Mouse (Mus musculus) cerebellum, postnatal 10 days (tissue): ENCODE measurements at regions not wholly inside any gene's neighbourhood (a gene's known extent, or its start where the extent isn't known, plus 50 kb on each side); places are given as distances from the start of the nearest gene placed in this dataset.
A peak's percentile ranks its signal among the peaks of the same experiment; 100 is the strongest.

Experiments
- DNase-seq, 2 experiments: peaks; one replicate each; pipeline ENCODE4 v3.0.0; 2021; ENCODE audit warnings: mixed read lengths in 2 of 2

DNA sequence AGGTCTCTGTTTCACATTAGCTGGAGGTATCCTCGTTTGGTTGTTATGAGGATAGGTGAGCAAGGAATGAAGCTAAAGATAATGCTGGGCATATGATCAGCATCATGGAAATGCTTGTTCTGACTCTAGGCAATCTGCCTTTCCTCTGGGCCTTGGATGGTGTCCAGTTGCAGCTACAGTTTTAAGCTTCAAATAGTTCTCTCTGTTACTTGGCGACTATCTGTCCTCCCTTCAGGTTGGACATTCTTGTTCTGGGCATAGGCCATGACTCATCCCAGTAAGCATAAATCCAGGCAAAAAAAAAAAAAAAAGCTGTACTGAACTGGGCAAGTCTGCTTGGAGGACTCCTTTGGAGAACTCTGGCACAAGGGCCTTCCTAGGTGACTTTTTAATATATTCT is 776.9 kb downstream of the Kcnma1 start:
- DNase-seq, result no peak

DNA sequence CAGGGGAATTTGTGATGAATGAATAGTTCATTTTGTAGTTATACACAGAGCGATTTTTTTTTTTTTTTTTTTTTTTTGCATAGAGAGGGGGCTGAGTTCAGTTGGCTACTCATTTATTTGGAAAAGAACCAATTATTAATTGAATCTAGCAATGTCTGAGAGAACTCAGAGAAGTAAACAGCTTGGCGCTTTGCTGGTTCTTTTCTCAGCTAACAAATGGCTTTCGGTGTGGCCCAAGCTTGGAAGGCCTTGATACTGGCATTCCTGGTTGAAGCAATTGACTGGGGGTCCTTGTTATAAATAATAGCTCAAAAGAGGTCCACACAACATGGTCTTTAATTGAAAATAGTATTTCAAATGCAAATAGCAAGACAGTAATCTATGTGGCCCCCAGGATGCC is 815.6 kb downstream of the Kcnma1 start:
- peak in 1 of 2 experiments; percentile 11 for DNase-seq

DNA sequence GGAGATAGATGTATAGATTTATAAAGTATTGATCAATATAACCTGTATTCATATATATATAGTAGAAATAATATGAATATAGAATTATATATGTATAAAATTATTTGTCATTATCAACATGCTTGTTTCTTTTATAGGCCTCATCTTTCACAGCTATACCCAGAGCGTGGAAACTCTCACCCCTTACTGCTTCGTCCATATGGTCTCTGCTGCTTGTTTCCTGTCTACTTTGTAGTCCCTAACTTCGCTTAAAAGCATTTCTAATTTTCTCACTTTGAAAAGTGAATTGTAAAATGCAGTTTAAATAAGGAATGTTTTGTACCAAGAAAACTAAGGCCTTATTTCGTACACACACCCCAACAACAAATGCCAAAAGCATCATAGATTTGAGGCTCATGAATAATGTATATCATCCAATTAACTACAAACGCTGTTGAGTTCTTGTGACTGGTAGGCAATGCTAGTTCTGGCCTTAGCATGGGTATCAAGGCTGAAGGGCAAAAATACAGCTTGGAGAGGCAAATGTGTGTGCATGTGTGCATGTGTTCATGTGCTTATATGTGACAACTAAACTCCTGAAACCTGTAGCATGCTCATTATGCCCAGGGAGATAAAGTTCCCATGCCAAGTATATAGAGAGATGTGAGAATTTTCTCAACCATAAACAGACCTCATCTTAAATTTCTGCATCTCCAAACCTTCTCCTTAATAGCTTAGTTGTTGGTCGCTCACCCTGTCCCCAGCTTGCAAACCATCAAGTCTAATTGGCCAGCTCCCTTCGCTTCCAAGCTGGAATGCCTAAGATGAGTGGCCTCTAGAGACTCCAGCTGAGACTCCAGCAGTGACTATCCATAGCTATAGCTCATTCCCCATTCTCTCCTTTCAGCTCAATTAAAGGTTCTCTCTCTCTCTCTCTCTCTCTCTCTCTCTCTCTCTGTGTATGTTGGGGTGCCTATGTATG is 819.4 kb downstream of the Kcnma1 start:
- no peak for DNase-seq

DNA sequence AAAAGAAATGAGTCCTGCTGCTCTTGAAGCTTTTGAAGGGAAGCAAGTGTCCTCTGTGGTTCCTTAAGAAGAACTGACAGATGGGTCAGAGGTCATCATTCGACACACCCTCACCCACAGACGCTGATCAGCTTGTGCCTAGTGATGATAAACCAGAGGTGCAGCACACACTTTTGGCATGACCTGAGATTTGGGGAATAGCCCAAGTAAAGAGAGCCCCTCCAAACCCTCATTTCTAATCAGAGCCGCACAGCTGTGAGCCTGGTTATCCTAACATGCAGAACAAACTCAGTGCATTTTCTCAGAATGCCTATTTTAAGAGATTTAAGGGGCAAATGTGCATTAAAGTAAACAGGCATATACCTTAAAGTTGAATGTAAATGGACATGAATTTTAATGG is 821.7 kb downstream of the Kcnma1 start:
- DNase-seq, result no peak

DNA sequence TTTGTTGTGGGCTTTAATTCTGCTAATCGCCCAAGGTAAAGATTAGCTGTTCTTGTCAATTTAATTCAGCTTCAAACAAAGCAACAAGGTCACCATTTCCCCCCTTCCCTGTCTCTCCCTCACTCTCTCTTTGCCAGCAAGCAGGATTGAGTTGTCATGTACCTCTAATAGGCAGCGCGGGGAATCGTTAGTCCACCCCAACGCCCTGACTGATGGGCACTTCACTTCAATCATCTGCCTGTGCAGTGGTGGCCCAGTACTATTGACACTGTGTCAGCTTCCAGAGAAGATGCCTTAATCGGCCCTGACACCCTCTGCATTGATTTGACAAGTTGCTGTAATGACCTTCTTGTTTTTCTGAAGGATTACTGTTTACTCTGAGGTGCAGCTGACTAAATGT is 828.9 kb downstream of the Kcnma1 start:
- no peak for DNase-seq

DNA sequence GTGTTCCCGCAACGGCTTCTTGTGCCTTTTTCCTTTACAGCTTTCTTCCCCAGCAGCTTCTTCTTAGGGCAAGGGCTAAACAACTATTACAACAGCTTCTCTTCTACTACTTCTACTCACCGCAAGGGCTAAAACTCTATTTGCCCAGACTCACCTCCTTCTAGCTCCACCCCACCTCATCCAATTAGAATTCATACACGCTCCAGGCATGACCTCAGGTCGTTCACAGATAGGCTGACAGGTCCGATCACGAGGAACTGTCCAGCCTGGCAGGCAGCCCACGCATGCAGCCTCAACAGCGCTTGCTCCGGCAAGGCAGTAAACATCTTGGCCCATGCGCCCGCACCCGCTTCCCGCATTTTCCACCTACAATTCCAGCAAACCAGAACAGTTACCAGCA is 844.9 kb downstream of the Kcnma1 start:
- peak in 1 of 2 experiments; percentile 9 for DNase-seq

DNA sequence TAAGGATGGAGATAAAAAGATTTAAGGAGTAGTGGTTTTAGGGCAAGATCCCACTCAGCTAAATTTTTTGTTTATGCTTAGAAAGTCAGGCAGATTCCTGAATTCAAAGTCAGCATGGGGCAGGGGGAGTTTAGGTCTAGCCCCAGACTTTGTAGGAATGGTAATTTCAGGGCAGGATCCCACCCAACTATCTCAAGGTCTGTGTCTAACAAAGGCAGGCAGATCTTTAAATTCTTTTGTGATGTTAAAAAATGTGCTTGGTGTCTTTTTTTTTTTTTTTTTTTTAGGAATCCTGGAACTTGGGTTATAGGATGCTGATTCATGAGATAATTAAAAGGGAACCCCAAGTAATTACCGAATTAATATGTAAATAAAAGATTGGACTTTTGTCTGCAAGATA is 853.7 kb downstream of the Kcnma1 start:
- no peak for DNase-seq

DNA sequence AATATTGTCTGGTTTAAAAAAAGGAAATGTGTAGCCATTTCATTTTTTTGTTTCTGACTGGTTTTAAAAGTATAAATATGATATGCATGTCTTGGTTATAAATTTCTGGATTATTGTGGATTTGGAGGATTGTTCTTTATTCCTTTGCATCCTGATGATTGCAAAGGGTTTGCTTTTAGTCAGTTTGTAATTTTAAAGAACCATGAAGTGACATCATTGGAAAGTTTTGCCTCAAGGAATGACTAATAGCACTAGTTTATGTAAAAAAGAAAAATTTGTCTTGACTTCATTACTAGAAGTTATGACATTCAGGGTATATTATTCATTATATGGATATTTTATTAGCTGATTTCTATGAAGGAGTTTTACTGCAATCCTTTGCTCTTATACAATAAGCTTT is 863.9 kb downstream of the Kcnma1 start:
- DNase-seq, result no peak

DNA sequence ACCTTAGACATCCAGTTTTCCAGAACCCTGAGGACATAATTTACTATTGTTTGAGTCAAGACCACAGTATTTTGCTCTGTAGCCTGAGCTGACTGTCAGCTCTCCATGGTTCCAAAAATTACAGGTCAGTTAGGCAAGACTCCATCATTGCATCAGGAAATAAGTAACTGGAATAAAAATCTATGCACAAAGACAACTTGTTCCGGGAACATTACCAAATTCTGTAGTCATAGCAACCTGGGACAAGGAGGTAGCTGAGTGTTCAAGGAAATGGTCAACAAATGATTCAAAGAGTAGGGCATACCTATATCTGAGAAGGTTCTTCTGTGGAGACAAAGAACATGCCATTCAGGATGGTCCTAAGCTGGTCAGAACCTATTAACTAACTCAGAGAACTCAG is 867.3 kb downstream of the Kcnma1 start:
- no peak for DNase-seq

DNA sequence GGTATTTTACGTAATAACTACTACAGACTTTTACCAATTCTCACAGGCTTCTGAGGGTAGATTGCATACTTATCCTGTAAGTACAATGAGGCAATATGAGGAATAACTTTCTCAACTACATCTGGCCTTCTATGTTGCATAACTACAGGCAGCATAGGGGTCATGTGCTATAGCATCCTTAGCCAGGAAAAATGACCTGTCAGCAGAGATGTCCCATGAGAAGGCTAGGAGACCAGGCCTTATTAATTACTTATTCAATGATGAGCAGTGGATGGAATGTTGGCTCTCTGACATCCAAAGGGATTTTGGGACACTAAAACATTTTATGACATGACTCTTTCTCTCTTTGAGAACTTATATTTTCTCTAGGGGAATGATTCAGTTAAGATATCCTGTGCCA is 873.9 kb downstream of the Kcnma1 start:
- DNase-seq, result no peak

DNA sequence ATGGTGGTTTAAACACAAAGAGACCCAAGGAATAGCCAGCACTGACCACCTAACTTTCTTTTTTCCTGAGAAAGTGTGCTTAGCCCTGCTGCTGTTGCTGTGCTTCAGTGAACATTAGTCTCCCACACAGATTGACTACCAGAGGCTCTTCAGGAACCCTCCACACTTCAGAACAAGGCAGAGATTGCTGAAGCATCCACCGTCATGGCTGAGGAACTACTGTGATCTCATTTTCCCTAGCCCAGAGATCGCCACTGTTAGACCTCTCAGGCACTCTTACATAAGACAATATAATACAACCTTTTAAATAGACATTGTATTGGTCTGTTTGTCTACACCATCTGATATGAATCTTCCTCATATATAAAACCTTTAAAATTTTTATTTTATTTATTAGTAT is 879.6 kb downstream of the Kcnma1 start:
- DNase-seq, result no peak

DNA sequence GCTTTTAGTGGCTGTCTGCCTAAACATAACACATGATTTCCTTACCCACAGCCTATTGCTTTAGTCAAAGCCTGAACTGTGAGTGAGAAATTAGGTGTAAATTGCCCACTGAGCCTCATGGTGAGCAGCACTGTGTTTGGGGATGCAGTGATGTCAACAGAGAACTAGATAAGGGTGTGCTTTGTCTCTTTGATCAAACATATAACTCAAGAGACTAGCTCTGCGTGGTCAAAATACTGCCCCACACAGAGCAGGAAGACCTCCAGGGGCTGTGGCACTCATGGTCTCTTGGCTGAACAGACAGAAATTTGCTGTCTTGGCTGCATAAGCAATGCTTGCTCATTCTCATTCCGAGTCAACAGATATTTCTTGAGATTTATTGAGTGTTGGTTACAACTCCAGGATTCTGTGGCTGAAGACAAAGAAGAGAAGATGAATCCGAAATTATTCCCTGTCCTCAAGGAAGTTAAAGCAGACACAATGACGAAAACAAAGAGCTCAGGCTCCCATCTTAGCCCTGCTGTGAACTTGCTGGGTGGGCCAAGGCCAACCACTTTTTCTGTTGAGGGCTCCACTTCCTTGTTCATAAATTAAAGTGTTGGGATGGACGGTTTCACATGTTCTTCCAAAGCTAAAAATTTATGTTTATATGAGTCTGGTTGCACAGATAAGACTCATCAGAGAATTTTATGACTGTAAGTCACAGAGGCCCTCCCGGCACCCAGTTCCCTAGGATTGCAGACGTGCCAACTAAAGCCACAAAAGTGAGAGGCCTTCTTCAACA is 882.4 kb downstream of the Kcnma1 start:
- no peak for DNase-seq

DNA sequence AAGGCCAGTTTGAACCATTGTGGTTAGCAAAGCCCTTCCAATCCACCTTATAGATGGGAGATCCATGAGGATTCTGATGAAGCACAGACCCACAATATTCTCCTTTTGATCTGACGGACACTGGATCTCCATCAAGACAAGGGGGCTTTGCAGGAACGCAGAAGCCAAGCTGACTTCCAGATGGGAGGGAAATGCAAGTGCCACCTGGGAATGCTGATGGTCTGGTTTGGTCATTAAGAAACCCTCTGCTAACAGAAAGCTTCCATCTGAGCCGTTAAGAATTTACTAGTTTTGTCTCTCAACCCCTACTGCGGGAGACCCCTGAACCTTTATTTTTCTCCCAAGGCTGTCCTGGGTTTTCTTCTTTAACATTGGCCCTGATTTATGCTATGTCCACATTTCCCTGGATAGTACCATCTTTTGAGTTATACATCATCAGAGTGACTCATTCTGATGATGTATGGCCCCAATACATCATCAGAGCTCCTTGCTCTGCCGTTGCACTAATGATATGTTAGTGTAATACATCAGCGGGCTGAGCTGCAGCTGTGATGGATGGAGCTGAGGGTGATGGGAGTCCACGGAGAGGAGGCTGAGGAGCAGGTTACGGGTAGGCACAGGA is 898.3 kb downstream of the Kcnma1 start:
- no peak for DNase-seq

DNA sequence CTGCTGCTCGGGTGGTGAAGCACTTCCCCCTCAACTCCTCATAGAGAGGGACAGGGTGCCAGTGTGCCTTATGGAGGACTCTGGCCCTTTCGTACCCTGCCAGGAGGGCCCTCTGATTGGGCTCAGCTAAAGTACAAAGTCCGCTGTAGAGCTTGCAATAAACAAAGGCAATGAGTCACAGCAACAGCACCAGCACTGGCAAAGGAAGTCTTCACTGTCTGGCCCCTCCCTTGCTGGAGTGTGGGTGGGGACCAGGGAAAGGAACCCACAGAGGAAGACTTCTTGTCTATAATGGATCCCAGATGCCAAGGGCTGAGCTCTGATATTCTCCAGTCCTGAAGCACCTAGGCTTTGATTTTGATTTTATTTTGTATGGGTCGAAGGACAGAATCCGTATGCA is 899.4 kb downstream of the Kcnma1 start:
- DNase-seq, result no peak

DNA sequence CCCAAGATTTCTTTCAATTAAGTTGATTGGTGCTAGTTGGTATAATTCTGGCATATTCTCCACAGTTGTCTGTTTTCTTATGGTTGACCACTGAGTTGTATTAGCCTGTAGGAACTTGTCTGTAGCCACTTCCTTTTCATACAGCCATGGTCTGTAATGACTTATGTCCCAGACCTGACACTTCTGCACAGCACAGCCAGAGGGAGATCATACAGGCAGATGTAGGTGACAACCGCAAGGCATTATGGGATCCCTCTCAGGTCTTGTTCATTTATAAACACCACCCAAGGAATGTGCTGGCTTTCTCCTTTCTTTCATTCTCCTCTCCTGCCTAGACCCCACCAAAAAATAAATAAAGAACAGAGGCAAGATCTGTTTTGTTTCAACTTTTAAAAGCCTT is 899.8 kb downstream of the Kcnma1 start:
- DNase-seq, result no peak

DNA sequence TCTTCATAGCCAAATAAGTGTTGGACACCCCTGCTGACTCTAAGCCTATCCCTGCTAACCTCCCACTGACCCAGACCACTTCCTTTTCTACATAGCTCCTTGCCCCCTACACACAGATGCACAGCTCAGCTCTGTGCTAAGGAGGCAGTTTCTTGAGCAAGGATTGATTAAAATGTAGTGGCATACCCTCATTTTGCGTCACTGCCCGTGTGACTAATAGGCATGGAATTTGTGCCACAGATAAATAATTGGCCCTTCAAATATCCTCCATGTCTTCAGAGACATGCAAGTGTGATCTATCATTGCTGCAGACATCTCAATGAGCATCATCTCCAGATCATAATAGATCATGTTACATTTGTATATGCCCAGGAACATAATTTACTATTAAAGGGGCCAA is 901.9 kb downstream of the Kcnma1 start:
- no peak for DNase-seq

DNA sequence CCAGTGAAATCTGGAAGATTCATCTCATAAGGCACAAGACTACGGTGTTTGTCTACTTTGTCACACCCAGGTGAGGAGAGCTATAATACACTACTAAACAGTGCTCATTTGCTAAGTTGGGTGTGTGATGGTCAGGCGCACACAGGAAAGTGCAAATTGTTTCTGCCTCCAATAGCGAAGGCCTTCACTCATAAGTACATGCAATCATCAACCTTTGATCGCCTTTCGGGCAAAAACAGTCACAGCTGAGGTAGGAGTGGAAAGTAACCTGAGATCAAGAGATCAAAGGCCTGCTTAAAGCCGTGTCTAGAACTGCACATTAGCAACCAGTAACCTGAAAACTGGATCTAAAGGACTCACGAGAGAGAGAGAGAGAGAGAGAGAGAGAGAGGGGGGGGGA is 905.7 kb downstream of the Kcnma1 start:
- DNase-seq, result no peak

DNA sequence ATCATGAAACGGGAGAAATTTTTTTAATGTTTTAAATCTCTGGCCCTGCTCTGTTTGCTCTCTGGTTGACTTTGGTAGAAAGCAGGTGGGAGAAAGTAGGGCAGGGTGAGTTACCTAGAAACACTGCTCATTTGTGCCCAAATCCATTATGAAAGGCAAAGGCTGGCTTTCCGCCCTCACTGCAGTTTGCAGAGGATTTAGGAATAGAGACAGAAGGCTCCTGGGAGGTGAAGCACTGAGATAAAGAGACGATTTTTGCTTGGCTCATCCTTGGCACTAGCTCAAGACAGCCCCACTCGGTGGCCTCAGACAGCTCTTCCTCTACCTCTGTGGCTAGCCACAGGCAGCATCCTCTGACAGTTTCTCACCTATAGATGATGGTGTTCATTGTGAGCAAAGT is 906.8 kb downstream of the Kcnma1 start:
- DNase-seq, result peak; percentile 67 to 69
